Mouse (Mus musculus) liver, adult 2 months (tissue): ENCODE results near the gene Tbck. TPM values are rescaled to one million over a fixed set of nuclear protein-coding genes. Genes with fewer than 3 reads are reported as not detected.

Experiments
- DNase-seq: peaks from one replicate; pipeline ENCODE4 v3.0.0-alpha.2; 2011; ENCODE audit warnings: low read depth, low spot score; ENCODE audit errors: extremely low read depth
- H3K27ac ChIP-seq: fragments of 200-500 bp; replicated peaks from 2 replicates; pipeline ENCODE4 v1.5.1; 2012; ENCODE audit warnings: low read depth, mild to moderate bottlenecking, control low read depth, inconsistent platforms, low read length; ENCODE audit not compliant: insufficient read depth
- H3K27me3 ChIP-seq: fragments of 200-500 bp; 2 replicates; pipeline ENCODE4 v1.6.1; 2012; ENCODE audit warnings: mild to moderate bottlenecking, moderate library complexity, low read length, inconsistent platforms; ENCODE audit not compliant: control insufficient read depth, insufficient read depth
- H3K36me3 ChIP-seq: fragments of 200-500 bp; 2 replicates; pipeline ENCODE4 v1.6.1; 2012; ENCODE audit warnings: low read length, inconsistent platforms; ENCODE audit not compliant: control insufficient read depth, insufficient read depth
- H3K4me1 ChIP-seq: fragments of 200-500 bp; 2 replicates; pipeline ENCODE4 v1.6.1; 2011; ENCODE audit warnings: low read length; ENCODE audit not compliant: control insufficient read depth, insufficient read depth
- H3K4me3 ChIP-seq: fragments of 200-500 bp; 2 replicates; pipeline ENCODE4 v1.5.1; 2011; ENCODE audit warnings: low read depth, mild to moderate bottlenecking, control low read depth, low read length, moderate library complexity; ENCODE audit not compliant: insufficient read depth
- H3K79me2 ChIP-seq: fragments of 200-500 bp; 2 replicates; pipeline ENCODE4 v1.6.1; 2012; ENCODE audit warnings: inconsistent platforms, mild to moderate bottlenecking, low read length, moderate library complexity; ENCODE audit not compliant: control insufficient read depth, insufficient read depth
- H3K9ac ChIP-seq: fragments of 200-500 bp; 2 replicates; pipeline ENCODE4 v1.6.1; 2012; ENCODE audit warnings: low read depth, mild to moderate bottlenecking, control low read depth, inconsistent platforms, low read length
- CTCF ChIP-seq: fragments of 200-500 bp; IDR thresholded peaks from 2 replicates; pipeline ENCODE4 v1.5.1; 2011; ENCODE audit warnings: low read depth, low read length, control low read depth
- POLR2A ChIP-seq: fragments of 200-500 bp; IDR thresholded peaks from 2 replicates; pipeline ENCODE4 v1.6.1; 2011; ENCODE audit warnings: low read length, control low read depth; ENCODE audit not compliant: insufficient read depth; ENCODE audit errors: extremely low read depth
- WGBS: fragments of 180-500 bp; shearing (Covaris S2); methylation state at CpG from one replicate; pipeline ENCODE4 v1.1.7; 2018; 5-methylcytosine and 5-hydroxymethylcytosine counted together
- polyA plus RNA-seq: library from polyadenylated mRNA; depleted of rRNA; stranded (reverse); fragments of >200 nt; gene quantifications from 2 replicates; pipeline ENCODE4 v1.2.3, GENCODE M21; 2012
- total RNA-seq: library from RNA; depleted of rRNA; stranded (reverse); fragments of >200 nt; gene quantifications from 2 replicates; pipeline ENCODE4 v1.2.3, GENCODE M21; 2014

Gene Tbck
- total and polyA plus RNA-seq, 2 experiments: 2.5 to 10.7 TPM

DNA sequence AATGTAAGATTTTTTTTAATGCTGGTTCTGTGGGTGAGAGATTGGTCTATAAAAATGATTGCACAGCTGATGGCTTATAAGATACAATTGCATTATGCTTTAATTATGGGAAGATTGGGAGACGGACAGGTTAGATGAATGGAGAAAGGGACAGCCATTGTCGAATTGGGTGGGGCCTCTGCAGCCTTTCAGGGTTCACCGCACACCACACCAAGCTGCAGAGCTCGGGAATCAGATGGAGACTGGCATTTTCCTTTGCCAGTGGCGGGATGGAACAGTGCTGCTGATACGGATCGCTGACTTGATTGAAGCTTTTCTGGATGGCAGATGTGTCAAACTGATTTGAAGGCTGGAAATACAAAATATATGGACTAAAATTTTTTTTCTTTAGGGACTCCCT, 88.1 kb downstream of the Tbck start:
- no peak for DNase-seq
- Histone ChIP-seq H3K27me3 (no peaks in the 10 kb centered on the region), H3K4me3 (no peak overlapping the region), H3K79me2 (no peaks in the 10 kb centered on the region), H3K4me1 (no peaks in the 10 kb centered on the region), H3K9ac (no peak overlapping the region), H3K27ac (no peak overlapping the region), H3K36me3 (peaks cover 20% of the 10 kb centered on the region)
- WGBS: 95% methylated on average over 7 of the region's 7 CpGs
- TF ChIP-seq CTCF (no peak), POLR2A (no peak)

DNA sequence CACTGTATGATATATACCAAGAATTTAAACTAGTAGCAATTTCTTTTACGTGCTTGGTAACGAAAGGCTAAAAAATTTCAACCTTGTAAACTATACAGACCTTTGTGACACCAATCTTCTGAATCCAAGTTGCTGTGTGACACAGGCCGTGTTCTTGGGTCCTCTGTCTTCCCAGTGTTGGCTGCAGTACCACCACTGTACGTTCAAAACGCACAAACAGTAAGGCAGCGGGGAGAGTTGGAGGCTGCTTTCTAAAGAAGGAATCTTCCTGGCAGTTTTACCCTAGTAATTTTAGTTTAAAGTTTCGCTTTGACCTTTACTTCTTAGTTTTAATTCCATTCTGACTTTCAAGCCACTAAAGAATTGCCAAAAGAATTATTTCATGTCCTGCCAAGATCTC, 92.7 kb downstream of the Tbck start:
- Histone ChIP-seq H3K79me2 (no peaks in the 10 kb centered on the region), H3K4me1 (peaks cover 5% of the 10 kb centered on the region), H3K9ac (no peak overlapping the region), H3K36me3 (peaks cover 16% of the 10 kb centered on the region), H3K27me3 (no peaks in the 10 kb centered on the region), H3K27ac (no peak overlapping the region), H3K4me3 (no peak overlapping the region)
- DNase-seq: no peak
- WGBS: 94% methylated on average over 7 of the region's 7 CpGs
- TF ChIP-seq POLR2A: no peak
- no peak for TF ChIP-seq CTCF

DNA sequence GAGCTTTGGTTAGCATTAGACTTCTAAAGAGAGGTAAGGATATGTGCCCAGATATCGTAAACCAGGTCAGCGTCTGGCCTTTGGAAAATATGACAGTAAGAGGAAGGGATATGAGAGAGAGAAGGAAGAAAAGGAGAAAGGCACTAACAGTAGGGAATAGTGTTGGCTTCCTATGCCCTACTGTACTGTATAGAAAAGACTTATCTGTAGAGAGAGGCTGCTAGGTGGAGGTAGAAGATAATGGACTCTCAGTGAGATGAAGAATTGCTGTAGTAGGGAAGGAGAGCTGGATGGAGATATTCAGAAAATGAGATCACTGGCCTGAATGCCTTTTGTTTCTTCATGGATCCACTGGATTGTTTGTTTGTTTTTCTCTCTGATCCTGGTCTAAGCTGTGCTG, 97.2 kb downstream of the Tbck start:
- H3K27me3 ChIP-seq: no peaks in the 10 kb centered on the region
- TF ChIP-seq CTCF: no peak
- no peak for TF ChIP-seq POLR2A
- H3K4me3 ChIP-seq: no peak overlapping the region
- DNase-seq: no peak
- H3K27ac ChIP-seq: no peak overlapping the region
- peaks cover 3% of the 10 kb centered on the region; the same call in 1 of the 2 replicates for H3K36me3 ChIP-seq
- 98% methylated on average over 2 of the region's 2 CpGs for WGBS
- 0 out of 2 replicates have a peak, but pooled peaks cover under 1% of the 10 kb centered on the region for H3K79me2 ChIP-seq
- peaks cover 5% of the 10 kb centered on the region for H3K4me1 ChIP-seq
- H3K9ac ChIP-seq: no peak overlapping the region

DNA sequence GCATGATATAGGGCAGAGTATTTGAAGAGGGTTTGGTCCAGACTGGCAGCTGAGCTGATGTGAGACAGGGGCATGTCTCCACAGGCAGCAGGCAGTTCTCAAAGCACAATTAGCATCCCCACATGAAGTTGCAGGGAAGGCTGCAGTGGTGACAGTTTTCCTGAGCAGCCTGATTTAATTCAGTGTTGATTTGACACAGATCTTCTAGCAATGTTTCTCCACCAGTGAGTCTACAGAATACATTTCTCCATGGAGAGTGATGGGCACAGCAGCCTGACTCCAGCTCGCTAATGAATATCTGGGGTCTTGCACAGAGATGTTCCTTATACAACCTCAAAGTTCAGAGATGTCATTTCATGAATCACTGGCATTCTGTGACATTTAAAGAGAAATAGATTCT, 99.1 kb downstream of the Tbck start:
- Histone ChIP-seq H3K27me3 (no peaks in the 10 kb centered on the region), H3K9ac (no peak overlapping the region), H3K36me3 (peaks cover 2% of the 10 kb centered on the region; the same call in 1 of the 2 replicates), H3K4me3 (no peak overlapping the region), H3K79me2 (0 out of 2 replicates have a peak, but pooled peaks cover 3% of the 10 kb centered on the region), H3K4me1 (peaks cover 5% of the 10 kb centered on the region), H3K27ac (no peak overlapping the region)
- no peak for TF ChIP-seq POLR2A
- 97% methylated on average over 1 of the region's 1 CpGs for WGBS
- no peak for DNase-seq

DNA sequence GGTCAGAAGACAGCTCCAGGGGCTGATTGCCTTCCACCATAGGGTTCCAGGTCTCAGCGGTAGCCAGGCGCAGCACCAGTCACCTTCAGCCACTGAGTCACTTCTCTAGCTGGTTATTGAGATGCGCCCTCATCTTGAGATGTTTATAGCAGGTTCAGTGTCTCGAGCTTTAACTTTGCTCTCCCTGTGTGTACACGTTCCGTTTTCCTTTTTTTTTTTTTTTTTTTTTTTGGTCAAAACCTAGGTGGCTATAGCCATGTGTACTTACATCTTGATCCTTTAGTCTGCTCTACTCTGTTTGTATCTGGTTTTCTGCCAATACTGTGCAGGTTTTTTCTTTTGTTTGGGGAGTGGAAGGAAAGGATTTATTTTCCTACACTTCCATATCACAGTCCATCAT, 100.8 kb downstream of the Tbck start:
- Histone ChIP-seq H3K4me3 (no peak overlapping the region), H3K79me2 (0 out of 2 replicates have a peak, but pooled peaks cover 3% of the 10 kb centered on the region), H3K4me1 (peaks cover 5% of the 10 kb centered on the region), H3K27ac (no peak overlapping the region), H3K9ac (no peak overlapping the region), H3K27me3 (no peaks in the 10 kb centered on the region), H3K36me3 (no peaks in the 10 kb centered on the region)
- DNase-seq: no peak
- 89% methylated on average over 6 of the region's 6 CpGs for WGBS
- TF ChIP-seq CTCF: no peak

DNA sequence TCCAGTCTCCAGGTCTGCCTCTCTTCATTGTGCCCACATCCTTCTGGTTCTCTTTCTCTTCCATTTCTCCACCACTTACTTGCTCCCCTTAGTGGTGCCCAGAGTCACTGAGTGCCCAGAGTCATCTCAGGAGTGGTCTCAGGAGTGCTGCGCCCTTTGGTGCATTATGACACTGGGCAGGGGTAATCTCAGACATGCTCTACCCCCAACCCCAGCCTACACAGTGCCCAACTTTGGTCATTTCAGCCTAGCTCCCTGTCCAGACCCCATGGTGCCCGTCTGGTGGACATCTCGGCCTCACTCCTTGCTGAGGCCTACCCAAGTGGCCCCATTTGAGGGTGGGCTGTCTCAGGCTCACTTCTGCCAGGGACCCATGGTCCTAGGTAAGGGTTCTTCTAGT, 102.7 kb downstream of the Tbck start:
- H3K36me3 ChIP-seq: no peaks in the 10 kb centered on the region
- no peaks in the 10 kb centered on the region for H3K27me3 ChIP-seq

More for the DNA sequence above, 102.7 kb downstream of the Tbck start:
- H3K27ac ChIP-seq: no peak overlapping the region
- TF ChIP-seq POLR2A (no peak), CTCF (no peak)
- H3K4me3 ChIP-seq: no peak overlapping the region
- WGBS: 97% methylated on average over 3 of the region's 3 CpGs
- H3K4me1 ChIP-seq: no peaks in the 10 kb centered on the region; the same call in 1 of the 2 replicates
- H3K79me2 ChIP-seq: peaks cover 3% of the 10 kb centered on the region; the same call in 1 of the 2 replicates
- H3K9ac ChIP-seq: no peak overlapping the region
- DNase-seq: no peak
